Mouse (Mus musculus) MEL (cell line): ENCODE data around the gene Gm20388. TPM values are rescaled to one million over a fixed set of nuclear protein-coding genes. Genes with fewer than 3 reads are reported as not detected.

Experiments
- DNase-seq: peaks from one replicate; pipeline ENCODE4 v3.0.0; 2011; ENCODE audit warnings: low read depth, low spot score
- H3K27ac ChIP-seq: 2 replicates; pipeline ENCODE4 v1.5.1; 2012; ENCODE audit warnings: low read depth, mild to moderate bottlenecking, control low read depth, low read length, moderate library complexity; ENCODE audit not compliant: control insufficient read depth
- H3K27me3 ChIP-seq, 2 experiments: fragments of 150-350 bp in 1 of 2; sonication (generic) in 1 of 2; 2 replicates each; pipeline ENCODE4 v1.6.1; 2012; ENCODE audit warnings: low read length in 2 of 2, mild to moderate bottlenecking in 2 of 2, improper control_type of control experiment in 1 of 2, moderate library complexity in 1 of 2; ENCODE audit not compliant: insufficient read depth in 2 of 2, control insufficient read depth in 1 of 2
- H3K36me3 ChIP-seq, 2 experiments: 2 replicates each; pipeline ENCODE4 v1.6.1; 2012 to 2014; ENCODE audit warnings: low read length in 2 of 2, improper control_type of control experiment in 1 of 2, inconsistent platforms in 1 of 2, mild to moderate bottlenecking in 1 of 2; ENCODE audit not compliant: insufficient read depth in 2 of 2, control insufficient read depth in 1 of 2
- H3K4me1 ChIP-seq, 2 experiments: fragments of 150-350 bp in 1 of 2; sonication (generic) in 1 of 2; 2 replicates each; pipeline ENCODE4 v1.6.1; 2012; ENCODE audit warnings: low read length in 2 of 2, improper control_type of control experiment in 1 of 2, mild to moderate bottlenecking in 1 of 2; ENCODE audit not compliant: insufficient read depth in 2 of 2, control insufficient read depth in 1 of 2
- H3K4me3 ChIP-seq, 2 experiments: fragments of 150-350 bp in 1 of 2; sonication (generic) in 1 of 2; 2 replicates each; pipeline ENCODE4 v1.5.1; 2012; ENCODE audit warnings: low read depth in 2 of 2, low read length in 2 of 2, mild to moderate bottlenecking in 2 of 2, moderate library complexity in 2 of 2, control low read depth in 1 of 2, improper control_type of control experiment in 1 of 2; ENCODE audit not compliant: control insufficient read depth in 1 of 2, insufficient read depth in 1 of 2
- H3K79me2 ChIP-seq: 2 replicates; pipeline ENCODE4 v1.6.1; 2012; ENCODE audit warnings: mild to moderate bottlenecking, low read length, moderate library complexity; ENCODE audit not compliant: control insufficient read depth, poor library complexity, insufficient read depth
- H3K9ac ChIP-seq: 2 replicates; pipeline ENCODE4 v1.6.1; 2012; ENCODE audit warnings: low read depth, mild to moderate bottlenecking, control low read depth, low read length, moderate library complexity; ENCODE audit not compliant: control insufficient read depth, poor library complexity, severe bottlenecking
- H3K9me3 ChIP-seq: fragments of 150-350 bp; sonication (generic); replicated peaks from 2 replicates; pipeline ENCODE4 v1.6.1; 2012; ENCODE audit warnings: mild to moderate bottlenecking, low read length, improper control_type of control experiment, moderate library complexity; ENCODE audit not compliant: insufficient read depth
- BHLHE40 ChIP-seq: IDR thresholded peaks from 2 replicates; pipeline ENCODE4 v1.6.1; 2012; ENCODE audit warnings: low read depth, mild to moderate bottlenecking, inconsistent platforms, low read length, improper control_type of control experiment, borderline replicate concordance
- CHD1 ChIP-seq: IDR thresholded peaks from 2 replicates; pipeline ENCODE4 v1.6.1; 2012; ENCODE audit warnings: low read depth, mild to moderate bottlenecking, inconsistent platforms, low read length, improper control_type of control experiment
- CHD2 ChIP-seq: IDR thresholded peaks from 2 replicates; pipeline ENCODE4 v1.6.1; 2011; ENCODE audit warnings: low read length, improper control_type of control experiment
- ELF1 ChIP-seq: IDR thresholded peaks from 2 replicates; pipeline ENCODE4 v1.6.1; 2014; ENCODE audit warnings: low read depth, mild to moderate bottlenecking, inconsistent platforms, low read length, improper control_type of control experiment, moderate library complexity
- EP300 ChIP-seq, 2 experiments: IDR thresholded peaks; 2 replicates each; pipeline ENCODE4 v1.6.1; 2011; ENCODE audit warnings: improper control_type of control experiment in 2 of 2, low read length in 2 of 2, low read depth in 1 of 2, mild to moderate bottlenecking in 1 of 2
- ETS1 ChIP-seq: IDR thresholded peaks from 2 replicates; pipeline ENCODE4 v1.6.1; 2012; ENCODE audit warnings: low read depth, mild to moderate bottlenecking, inconsistent platforms, low read length, improper control_type of control experiment, moderate library complexity
- HCFC1 ChIP-seq: IDR thresholded peaks from 2 replicates; pipeline ENCODE4 v1.6.1; 2012; ENCODE audit warnings: low read depth, mild to moderate bottlenecking, inconsistent platforms, low read length, improper control_type of control experiment, moderate library complexity
- JUND ChIP-seq: IDR thresholded peaks from 2 replicates; pipeline ENCODE4 v1.6.1; 2011; ENCODE audit warnings: low read depth, mild to moderate bottlenecking, improper control_type of control experiment, low read length
- MAZ ChIP-seq: IDR thresholded peaks from 2 replicates; pipeline ENCODE4 v1.6.1; 2012; ENCODE audit warnings: low read depth, mild to moderate bottlenecking, inconsistent platforms, low read length, improper control_type of control experiment
- MXI1 ChIP-seq: IDR thresholded peaks from 2 replicates; pipeline ENCODE4 v1.6.1; 2011; ENCODE audit warnings: mild to moderate bottlenecking, low read depth, low read length, improper control_type of control experiment
- MYC ChIP-seq: IDR thresholded peaks from 2 replicates; pipeline ENCODE4 v1.6.1; 2011; ENCODE audit warnings: low read depth, mild to moderate bottlenecking, low read length, improper control_type of control experiment, moderate library complexity
- NELFE ChIP-seq: IDR thresholded peaks from 2 replicates; pipeline ENCODE4 v1.6.1; 2011; ENCODE audit warnings: low read depth, low read length, improper control_type of control experiment
- POLR2AphosphoS5 ChIP-seq: IDR thresholded peaks from 2 replicates; pipeline ENCODE4 v1.6.1; 2012; ENCODE audit warnings: low read depth, borderline replicate concordance, mild to moderate bottlenecking, inconsistent platforms, low read length, moderate library complexity, mixed read lengths
- RAD21 ChIP-seq: IDR thresholded peaks from 2 replicates; pipeline ENCODE4 v1.6.1; 2011; ENCODE audit warnings: mild to moderate bottlenecking, low read depth, low read length, improper control_type of control experiment
- RCOR1 ChIP-seq: IDR thresholded peaks from 2 replicates; pipeline ENCODE4 v1.6.1; 2012; ENCODE audit warnings: low read depth, mild to moderate bottlenecking, inconsistent platforms, low read length, improper control_type of control experiment
- SMC3 ChIP-seq: IDR thresholded peaks from 2 replicates; pipeline ENCODE4 v1.6.1; 2011; ENCODE audit warnings: low read depth, low read length, improper control_type of control experiment
- TAL1 ChIP-seq: IDR thresholded peaks from 2 replicates; pipeline ENCODE4 v1.6.1; 2012; ENCODE audit warnings: mild to moderate bottlenecking, inconsistent platforms, low read length, moderate library complexity, mixed read lengths
- TBP ChIP-seq: IDR thresholded peaks from 2 replicates; pipeline ENCODE4 v1.8.0; 2011; ENCODE audit warnings: low read depth, low read length, improper control_type of control experiment
- UBTF ChIP-seq: IDR thresholded peaks from 2 replicates; pipeline ENCODE4 v1.6.1; 2012; ENCODE audit warnings: low read depth, mild to moderate bottlenecking, inconsistent platforms, low read length, improper control_type of control experiment, moderate library complexity, borderline replicate concordance; ENCODE audit not compliant: insufficient read depth
- USF1 ChIP-seq: IDR thresholded peaks from 2 replicates; pipeline ENCODE4 v1.6.1; 2014; ENCODE audit warnings: low read depth, mild to moderate bottlenecking, inconsistent platforms, low read length, improper control_type of control experiment, moderate library complexity
- ZC3H11A ChIP-seq: IDR thresholded peaks from 2 replicates; pipeline ENCODE4 v1.6.1; 2012; ENCODE audit warnings: low read depth, mild to moderate bottlenecking, inconsistent platforms, low read length, improper control_type of control experiment
- ZKSCAN1 ChIP-seq: IDR thresholded peaks from 2 replicates; pipeline ENCODE4 v1.6.1; 2012; ENCODE audit warnings: low read depth, mild to moderate bottlenecking, inconsistent platforms, low read length, improper control_type of control experiment, moderate library complexity
- polyA plus RNA-seq, 2 experiments: library from polyadenylated mRNA; stranded (reverse) in 1 of 2; unstranded in 1 of 2; fragments of >175 nt in 1 of 2; fragments of >200 nt in 1 of 2; gene quantifications; 2 replicates each; pipeline versions ENCODE4 v1.2.1 to v1.2.4; 2012; ENCODE audit warnings: low replicate concordance in 2 of 2, low read depth in 1 of 2; ENCODE audit not compliant: insufficient read length in 2 of 2, insufficient read depth in 1 of 2, missing spikeins in 1 of 2
- total RNA-seq: library from RNA; depleted of rRNA; stranded (reverse); fragments of 300-350 nt; gene quantifications from 2 replicates; pipeline ENCODE4 v1.2.3, GENCODE M21; 2012

Gm20388 gene
- total and polyA plus RNA-seq, 3 experiments = 11.1 to 17.8 TPM; not detected in 1

- Histone ChIP-seq H3K4me3 (no peak overlapping the region), H3K9me3 (no peaks in the 10 kb centered on the region), H3K9ac (no peak overlapping the region), H3K27ac (no peak overlapping the region), H3K27me3 (no peaks in the 10 kb centered on the region), H3K79me2 (no peaks in the 10 kb centered on the region), H3K36me3 (no peaks in the 10 kb centered on the region; a peak in 1 of 4 replicates), H3K4me1 (no peaks in the 10 kb centered on the region)
- TF ChIP-seq RCOR1 (no peak), ZC3H11A (no peak), ETS1 (no peak), MYC (no peak), UBTF (no peak)
- no peak for DNase-seq
These were observed 3432.8 kb downstream of the Gm20388 start for GRCm38 (mm10) chr8:123343422-123343821.

DNA sequence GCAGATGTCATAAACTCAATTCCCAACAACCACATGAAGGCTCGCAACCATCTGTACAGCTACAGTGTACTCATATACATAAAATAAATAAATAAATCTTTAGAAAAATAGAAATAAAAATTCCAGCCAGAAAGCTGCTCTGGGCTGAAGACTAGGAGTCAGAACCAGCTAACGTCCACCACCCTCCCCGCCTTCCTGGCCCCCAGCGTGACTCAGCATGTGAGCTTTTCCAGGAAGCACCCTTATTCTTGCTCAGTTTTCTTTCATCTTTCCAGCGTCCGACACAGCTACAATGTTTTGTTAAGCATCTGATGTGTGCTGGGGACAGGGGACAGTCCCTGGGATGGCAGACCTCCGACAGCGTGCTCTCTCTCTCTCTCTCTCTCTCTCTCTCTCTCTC is 3434.5 kb downstream of the Gm20388 start:
- H3K79me2 ChIP-seq = no peaks in the 10 kb centered on the region
- TF ChIP-seq EP300 (IDR thresholded peaks at IDR 0.05; ENCODE audit: low read depth in 1 of 2, low read length in 2 of 2) = no peak
- TF ChIP-seq CHD1 = no peak
- no peak for TF ChIP-seq CHD2
- no peak for TF ChIP-seq BHLHE40
- no peak for TF ChIP-seq TAL1
- no peak for TF ChIP-seq USF1
- no peak for TF ChIP-seq POLR2AphosphoS5
- TF ChIP-seq ZKSCAN1 = no peak
- TF ChIP-seq JUND = no peak
- no peak for TF ChIP-seq HCFC1
- no peak for TF ChIP-seq TBP
- no peak for TF ChIP-seq RAD21
- no peak for TF ChIP-seq MXI1
- TF ChIP-seq ELF1 = no peak
- TF ChIP-seq ETS1 = no peak
- TF ChIP-seq UBTF = no peak
- TF ChIP-seq SMC3 = no peak
- TF ChIP-seq NELFE = no peak
- no peak for TF ChIP-seq MAZ
- no peaks in the 10 kb centered on the region for H3K27me3 ChIP-seq
- H3K27ac ChIP-seq = no peak overlapping the region
- no peaks in the 10 kb centered on the region; a peak in 1 of 4 replicates for H3K36me3 ChIP-seq
- H3K9ac ChIP-seq = no peak overlapping the region
- no peaks in the 10 kb centered on the region for H3K4me1 ChIP-seq
- H3K9me3 ChIP-seq = no peaks in the 10 kb centered on the region
- DNase-seq = no peak
- no peak overlapping the region for H3K4me3 ChIP-seq
